In genomic region chr1:171033756-171034155, GRCm38 (mm10) we compare ENCODE assay signal across 8 mouse cellular contexts. TPM values are rescaled to one million over a fixed set of nuclear protein-coding genes. Genes with fewer than 3 reads are reported as not detected.
DNase-seq lines count a peak whose midpoint lies in the region; ATAC-seq and TF ChIP-seq lines count a peak whose summit lies in the region.

No protein-coding gene starts in this region.

- no peaks in the 10 kb centered on the region for H3K27me3 ChIP-seq in hindbrain, postnatal 0 days (ENCODE audit: insufficient read depth, low read length)

- under 1% methylated on average over 20 of the region's 20 CpGs for WGBS in hindbrain, postnatal 0 days

- peak overlapping the region; percentile 40 for H3K9ac ChIP-seq in hindbrain, postnatal 0 days (replicated peaks; ENCODE audit: low read length)

- H3K36me3 ChIP-seq in hindbrain, postnatal 0 days (ENCODE audit: insufficient read depth, low read length) = no peaks in the 10 kb centered on the region

- H3K27ac ChIP-seq in gastrocnemius, adult 2 months = no peak overlapping the region; the same call in 1 of the 2 replicates
- no peak overlapping the region for H3K27ac ChIP-seq in hindbrain, postnatal 0 days
- no peak overlapping the region for H3K27ac ChIP-seq in left cerebral cortex, adult 2 months

- peak overlapping the region; percentile 95 for H3K4me2 ChIP-seq in hindbrain, postnatal 0 days (ENCODE audit: low read depth, low read length)

- 0 out of 2 replicates have a peak, but pooled peaks have one; percentile 4 for TF ChIP-seq CTCF in gastrocnemius, adult 2 months (IDR thresholded peaks at IDR 0.05)
- TF ChIP-seq CTCF in hindbrain, postnatal 0 days (IDR thresholded peaks at IDR 0.05; ENCODE audit: low read depth) = no peak
- TF ChIP-seq CTCF in left cerebral cortex, adult 2 months (IDR thresholded peaks at IDR 0.05) = no peak

- H3K4me3 ChIP-seq in gastrocnemius, adult 2 months = peak overlapping the region; percentile 87
- peak overlapping the region; percentile 57 for H3K4me3 ChIP-seq in hindbrain, postnatal 0 days (ENCODE audit: low read length)
- H3K4me3 ChIP-seq in left cerebral cortex, adult 2 months = peak overlapping the region; percentile 76

- intact Hi-C loops in gastrocnemius, adult 2 months (cut with DNase I) = no loop called here
- intact Hi-C loops in left cerebral cortex, adult 2 months (cut with DNase I) = loop anchor here (2.0 kb wide), 1 partner anchor 37 kb away; no protein-coding TSS in a partner anchor

- H3K9me3 ChIP-seq in hindbrain, postnatal 0 days (ENCODE audit: low read length) = no peaks in the 10 kb centered on the region

- no peaks in the 10 kb centered on the region for H3K4me1 ChIP-seq in hindbrain, postnatal 0 days (ENCODE audit: insufficient read depth, low read length)

- DNase-seq in ZHBTc4 (ENCODE audit: low read depth, low spot score) = peak; percentile 89
- DNase-seq in gastrocnemius, adult 2 months = peak; percentile 84
- DNase-seq in hindbrain, postnatal 0 days (ENCODE audit: low spot score) = peak; percentile 90
- peak; percentile 90 to 93 for DNase-seq in left cerebral cortex, adult 2 months (ENCODE audit: extremely low spot score in 1 of 2, low spot score in 2 of 2)
- DNase-seq in right cerebral cortex, adult 18-20 months = peak; percentile 86
- DNase-seq in urinary bladder, postnatal 10 days (ENCODE audit: low spot score) = peak; percentile 33

- peak; percentile 39 for ATAC-seq in common myeloid progenitor, adult 5-6 weeks (replicated peaks; ENCODE audit: low read depth, poor library complexity, severe bottlenecking)
- peak; percentile 76 for ATAC-seq in hindbrain, postnatal 0 days
- ATAC-seq in megakaryocyte, adult 5-6 weeks (ENCODE audit: poor library complexity, severe bottlenecking) = peak; percentile 39

RNA-seq across cellular contexts. Expression of gene Fcgr4, which starts 15.0 kb away (rescaled TPM):
- total RNA-seq in common myeloid progenitor, adult 5-6 weeks (2017) = 1.6 TPM in 1 of 2 replicates, not detected in the other
- total RNA-seq in gastrocnemius, adult 2 months (2021) = not detected
- 0.58 TPM in 1 of 2 replicates, not detected in the other for total RNA-seq in hindbrain, postnatal 0 days (2014; rRNA removed)
- 0.55 and 0.71 TPM in 2 replicates for polyA plus RNA-seq in hindbrain, postnatal 0 days (2015; fragmentation: Nextera tagmentation; extraction: Ambion mirVana)
- under 1 TPM in 1 of 2 experiments, not detected in 1; 0.36 TPM for total RNA-seq in left cerebral cortex, adult 2 months (2021)
- 34.6 and 34.8 TPM in 2 replicates for total RNA-seq in megakaryocyte, adult 5-6 weeks (2015)
- total RNA-seq in megakaryocyte, adult 5-6 weeks (2017) = 30.0 and 47.4 TPM in 2 replicates

RNA-seq across cellular contexts. Expression of gene Fcgr3, which starts 31.0 kb away (rescaled TPM):
- 7.8 and 15.7 TPM in 2 replicates for total RNA-seq in common myeloid progenitor, adult 5-6 weeks (2017)
- total RNA-seq in gastrocnemius, adult 2 months (2021) = 1 to 10 TPM; 1.8 to 4.3 TPM
- total RNA-seq in hindbrain, postnatal 0 days (2014; rRNA removed) = 15.2 and 15.9 TPM in 2 replicates
- 14.1 and 15.5 TPM in 2 replicates for polyA plus RNA-seq in hindbrain, postnatal 0 days (2015; fragmentation: Nextera tagmentation; extraction: Ambion mirVana)
- 10 to 100 TPM; 11.6 to 14.3 TPM for total RNA-seq in left cerebral cortex, adult 2 months (2021)
- total RNA-seq in megakaryocyte, adult 5-6 weeks (2015) = 499 and 513 TPM in 2 replicates
- 540 and 572 TPM in 2 replicates for total RNA-seq in megakaryocyte, adult 5-6 weeks (2017)

RNA-seq across cellular contexts. Expression of gene Fcgr2b, which starts 57.4 kb away (rescaled TPM):
- total RNA-seq in common myeloid progenitor, adult 5-6 weeks (2017) = 27.5 and 30.1 TPM in 2 replicates
- 1 to 10 TPM; 2.2 to 4.1 TPM for total RNA-seq in gastrocnemius, adult 2 months (2021)
- 2.2 and 5.3 TPM in 2 replicates for total RNA-seq in hindbrain, postnatal 0 days (2014; rRNA removed)
- 3.6 and 4.3 TPM in 2 replicates for polyA plus RNA-seq in hindbrain, postnatal 0 days (2015; fragmentation: Nextera tagmentation; extraction: Ambion mirVana)
- 1 to 10 TPM; 4.7 to 5.0 TPM for total RNA-seq in left cerebral cortex, adult 2 months (2021)
- 226 and 271 TPM in 2 replicates for total RNA-seq in megakaryocyte, adult 5-6 weeks (2015)
- total RNA-seq in megakaryocyte, adult 5-6 weeks (2017) = 174 and 196 TPM in 2 replicates

Comparison
In these comparisons a context has a peak if more than half of its experiments do, and no peak if none do; other contexts are left out.
1. DNase-seq: peak in every context shown above with its lines; median percentile 92 in left cerebral cortex, adult 2 months; 90 in hindbrain, postnatal 0 days; 89 in ZHBTc4; 86 in right cerebral cortex, adult 18-20 months; 84 in gastrocnemius, adult 2 months; 33 in urinary bladder, postnatal 10 days.
2. RNA of gene Fcgr4, which starts 15.0 kb away (total RNA-seq): 30.0 to 47.4 TPM in megakaryocyte, adult 5-6 weeks; 1.6 TPM in common myeloid progenitor, adult 5-6 weeks, 0.36 TPM in left cerebral cortex, adult 2 months, not detected in gastrocnemius, adult 2 months and 0.58 TPM in hindbrain, postnatal 0 days; every median in the first group is over 10 times any median in the second.
3. RNA of gene Fcgr3, which starts 31.0 kb away (total RNA-seq): 499 to 572 TPM in megakaryocyte, adult 5-6 weeks; 15.2 to 15.9 TPM in hindbrain, postnatal 0 days, 7.8 to 15.7 TPM in common myeloid progenitor, adult 5-6 weeks, 11.6 to 14.3 TPM in left cerebral cortex, adult 2 months and 1.8 to 4.3 TPM in gastrocnemius, adult 2 months; every median in the first group is over 10 times any median in the second.
4. Peak in every context shown above with its lines, with median percentiles within 50 percentile points of each other: ATAC-seq and H3K4me3 ChIP-seq.